Mouse (Mus musculus): ENCODE data around the gene Sprr2a1.
"Not testable (repeated sequence)": the region's sequence is repeated elsewhere in the genome, so short reads cannot be mapped to it uniquely, and the experiment has no call there.

GRCm38 (mm10) chr3:92244833-92245232 lies 29.2 kb downstream of the Sprr2a1 start:
- not testable (repeated sequence) for TF ChIP-seq CTCF (IDR thresholded peaks at IDR 0.05; ENCODE audit: low read depth, low read length); TAL1 (conservative IDR thresholded peaks at IDR 0.05; ENCODE audit: low read depth, low read length); GATA1 (IDR thresholded peaks at IDR 0.05; ENCODE audit: borderline replicate concordance, low read length); POLR2AphosphoS5 (IDR thresholded peaks at IDR 0.05; ENCODE audit: insufficient replicate concordance, low read depth, low read length); GATA2 (IDR thresholded peaks at IDR 0.05; ENCODE audit: borderline replicate concordance, low read depth, low read length)

All from G1E (cell line).